In genomic region chr14:55002687-55003120, GRCm38 (mm10) we compare ENCODE assay signal across 28 mouse cellular contexts. TPM values are rescaled to one million over a fixed set of nuclear protein-coding genes. Genes with fewer than 3 reads are reported as not detected.
A peak's percentile ranks its signal among the peaks of the same experiment; 100 is the strongest.
DNase-seq lines count a peak whose midpoint lies in the region; ATAC-seq and TF ChIP-seq lines count a peak whose summit lies in the region.
"Had no signal": no experiment of that assay in that cellular context is flagged by ENCODE, and none has a peak within 500 bp of the region (broad histone marks: within the 10 kb centered on the region; RNA-seq: fewer than 3 reads in every experiment).

No protein-coding gene starts in this region.

- TF ChIP-seq POLR2A in heart, adult 2 months (IDR thresholded peaks at IDR 0.05; ENCODE audit: insufficient read depth, low read depth, low read length): peak; percentile 62; the same call in 1 of the 2 replicates

- no peak for ATAC-seq in hindbrain, embryonic 13.5 days (ENCODE audit: low FRiP score)
- no peak; the same call in 1 of the 2 replicates for ATAC-seq in lung, embryonic 15.5 days (ENCODE audit: borderline replicate concordance, extremely low read depth, low FRiP score, low TSS enrichment)
- ATAC-seq: CD4-positive, CD25-positive, alpha-beta regulatory T cell, adult 4 months; forebrain, embryonic 13.5 days; Patski had no signal

- peaks cover 13% of the 10 kb centered on the region for H3K4me1 ChIP-seq in heart, adult 2 months (ENCODE audit: control insufficient read depth, insufficient read depth, low read length)
- H3K4me1 ChIP-seq in hindbrain, embryonic 10.5 days (replicated peaks): peaks cover 19% of the 10 kb centered on the region
- peaks cover 7% of the 10 kb centered on the region; the same call in 1 of the 2 replicates for H3K4me1 ChIP-seq in hindbrain, embryonic 13.5 days (replicated peaks)
- peaks cover 31% of the 10 kb centered on the region for H3K4me1 ChIP-seq in lung, embryonic 15.5 days
- H3K4me1 ChIP-seq: limb, embryonic 13.5 days had no signal

- intact Hi-C loops in heart, adult 2 months (cut with DNase I): no loop called here
- intact Hi-C loops in heart, postnatal 36 days (cut with DNase I): no loop called here

- peak overlapping the region; percentile 93 for H3K27ac ChIP-seq in heart, adult 2 months
- 0 out of 2 replicates have a peak overlapping the region, but pooled peaks have one; percentile 0 for H3K27ac ChIP-seq in hindbrain, embryonic 10.5 days
- H3K27ac ChIP-seq in hindbrain, embryonic 13.5 days: no peak overlapping the region
- H3K27ac ChIP-seq in lung, embryonic 15.5 days: peak overlapping the region; percentile 1; the same call in 1 of the 2 replicates
- H3K27ac ChIP-seq: forebrain, embryonic 13.5 days; limb, embryonic 13.5 days; liver, embryonic 14.5 days; macrophage; midbrain, embryonic 10.5 days; neural tube, embryonic 12.5 days had no signal

- H3K9me3 ChIP-seq in hindbrain, embryonic 10.5 days: no peaks in the 10 kb centered on the region
- H3K9me3 ChIP-seq in hindbrain, embryonic 13.5 days: no peaks in the 10 kb centered on the region
- H3K9me3 ChIP-seq in lung, embryonic 15.5 days: no peaks in the 10 kb centered on the region
- H3K9me3 ChIP-seq: forebrain, embryonic 13.5 days; neural tube, embryonic 12.5 days had no signal

- TF ChIP-seq EP300 in heart, adult 2 months (IDR thresholded peaks at IDR 0.05; ENCODE audit: insufficient read depth, low read depth, low read length): 0 out of 2 replicates have a peak, but pooled peaks have one; percentile 60

- H3K9ac ChIP-seq in heart, adult 2 months (ENCODE audit: low read depth, low read length): no peak overlapping the region
- H3K9ac ChIP-seq in hindbrain, embryonic 13.5 days: no peak overlapping the region
- H3K9ac ChIP-seq in lung, embryonic 15.5 days: 0 out of 2 replicates have a peak overlapping the region, but pooled peaks have one; percentile 27
- H3K9ac ChIP-seq: forebrain, embryonic 13.5 days; limb, embryonic 13.5 days; liver, embryonic 14.5 days; neural tube, embryonic 12.5 days had no signal

- no peak for TF ChIP-seq CTCF in heart, adult 2 months (IDR thresholded peaks at IDR 0.05)

- H3K36me3 ChIP-seq in heart, adult 2 months (ENCODE audit: control insufficient read depth, insufficient read depth, low read length): no peaks in the 10 kb centered on the region
- H3K36me3 ChIP-seq in hindbrain, embryonic 10.5 days: no peaks in the 10 kb centered on the region
- H3K36me3 ChIP-seq in hindbrain, embryonic 13.5 days: no peaks in the 10 kb centered on the region
- H3K36me3 ChIP-seq in lung, embryonic 15.5 days: no peaks in the 10 kb centered on the region
- H3K36me3 ChIP-seq: limb, embryonic 13.5 days; midbrain, embryonic 10.5 days; neural tube, embryonic 12.5 days had no signal

- no peaks in the 10 kb centered on the region for H3K27me3 ChIP-seq in heart, adult 2 months (ENCODE audit: control insufficient read depth, insufficient read depth, low read length)
- H3K27me3 ChIP-seq in hindbrain, embryonic 10.5 days (ENCODE audit: insufficient read depth, poor library complexity, severe bottlenecking): no peaks in the 10 kb centered on the region
- no peaks in the 10 kb centered on the region for H3K27me3 ChIP-seq in hindbrain, embryonic 13.5 days
- H3K27me3 ChIP-seq in lung, embryonic 15.5 days: no peaks in the 10 kb centered on the region
- H3K27me3 ChIP-seq: forebrain, embryonic 13.5 days; limb, embryonic 13.5 days; neural tube, embryonic 12.5 days had no signal

- H3K79me2 ChIP-seq in heart, adult 2 months (replicated peaks; ENCODE audit: control insufficient read depth, insufficient read depth, low read length): no peaks in the 10 kb centered on the region

- 13% methylated on average over 7 of the region's 7 CpGs for WGBS in heart, adult 2 months
- 65% methylated on average over 7 of the region's 7 CpGs for WGBS in hindbrain, embryonic 10.5 days
- 80% methylated on average over 7 of the region's 7 CpGs for WGBS in hindbrain, embryonic 13.5 days
- WGBS in lung, embryonic 15.5 days: 17% methylated on average over 7 of the region's 7 CpGs

- no peak overlapping the region for H3K4me2 ChIP-seq in hindbrain, embryonic 13.5 days
- peak overlapping the region; percentile 28 for H3K4me2 ChIP-seq in lung, embryonic 15.5 days
- H3K4me2 ChIP-seq: forebrain, embryonic 13.5 days; limb, embryonic 13.5 days; neural tube, embryonic 12.5 days had no signal

- no peak overlapping the region for H3K4me3 ChIP-seq in heart, adult 2 months
- no peak overlapping the region for H3K4me3 ChIP-seq in hindbrain, embryonic 10.5 days
- no peak overlapping the region for H3K4me3 ChIP-seq in hindbrain, embryonic 13.5 days
- no peak overlapping the region for H3K4me3 ChIP-seq in lung, embryonic 15.5 days
- H3K4me3 ChIP-seq: forebrain, embryonic 13.5 days; limb, embryonic 13.5 days; midbrain, embryonic 10.5 days; neural tube, embryonic 12.5 days had no signal

- DNase-seq in heart, adult 2 months: peak in 1 of 2 experiments; percentile 36
- no peak for DNase-seq in heart, postnatal 36 days
- DNase-seq in hindbrain, embryonic 10.5 days (ENCODE audit: low spot score): no peak
- no peak for DNase-seq in lung, postnatal 14 days
- DNase-seq in heart, postnatal 4 days: peak; percentile 51
- DNase-seq: adrenal gland, adult 8-10 months; cerebellum, adult 9-10 months; gastrocnemius, postnatal 10 days; kidney, adult 9 months; thymus, postnatal 14 days had no signal

RNA-seq across cellular contexts. Expression of gene Myh7, which starts 8.3 kb away (rescaled TPM):
- total RNA-seq in heart, adult 2 months (2021): 1,000 to 10,000 TPM; 1,935 to 2,240 TPM
- 19.8 and 29.5 TPM in 2 replicates for polyA plus RNA-seq in heart, adult 2 months (2012; rRNA removed)
- total RNA-seq in heart, postnatal 36 days (2021): 1,000 to 10,000 TPM; 2,242 to 2,437 TPM
- 0.16 and 4.6 TPM in 2 replicates for polyA plus RNA-seq in hindbrain, embryonic 10.5 days (2016; fragmentation: Nextera tagmentation; extraction: Ambion mirVana)
- 8.2 and 9.2 TPM in 2 replicates for polyA plus RNA-seq in hindbrain, embryonic 13.5 days (2015; fragmentation: Nextera tagmentation; extraction: Ambion mirVana)
- polyA plus RNA-seq in lung, embryonic 15.5 days (2015; fragmentation: Nextera tagmentation; extraction: Ambion mirVana): 29.1 and 71.2 TPM in 2 replicates
- total RNA-seq in heart, postnatal 4 days (2021): 1,000 to 10,000 TPM; 1,764 to 1,922 TPM
- total RNA-seq: adrenal gland, adult 8-10 months; common myeloid progenitor, adult 5-6 weeks; monocyte, adult 5-6 weeks had no signal
- polyA plus RNA-seq: CD4-positive, CD25-positive, alpha-beta regulatory T cell, adult 4 months; macrophage had no signal

RNA-seq across cellular contexts. Expression of gene Ngdn, which starts 12.6 kb away (rescaled TPM):
- 10 to 100 TPM; 25.9 to 28.9 TPM for total RNA-seq in heart, adult 2 months (2021)
- 10.1 and 19.6 TPM in 2 replicates for polyA plus RNA-seq in heart, adult 2 months (2012; rRNA removed)
- 10 to 100 TPM; 25.6 to 29.3 TPM for total RNA-seq in heart, postnatal 36 days (2021)
- polyA plus RNA-seq in hindbrain, embryonic 10.5 days (2016; fragmentation: Nextera tagmentation; extraction: Ambion mirVana): 73.5 and 85.9 TPM in 2 replicates
- 53.4 and 53.7 TPM in 2 replicates for polyA plus RNA-seq in hindbrain, embryonic 13.5 days (2015; fragmentation: Nextera tagmentation; extraction: Ambion mirVana)
- 81.1 and 81.3 TPM in 2 replicates for polyA plus RNA-seq in lung, embryonic 15.5 days (2015; fragmentation: Nextera tagmentation; extraction: Ambion mirVana)
- total RNA-seq in heart, postnatal 4 days (2021): 10 to 100 TPM; 35.7 to 39.7 TPM

RNA-seq across cellular contexts. Expression of gene Gm17428, which starts 26.0 kb away (rescaled TPM):
- total RNA-seq in heart, adult 2 months (2021): not detected
- not detected in 2 replicates for polyA plus RNA-seq in heart, adult 2 months (2012; rRNA removed)
- not detected for total RNA-seq in heart, postnatal 36 days (2021)
- not detected in 2 replicates for polyA plus RNA-seq in hindbrain, embryonic 10.5 days (2016; fragmentation: Nextera tagmentation; extraction: Ambion mirVana)
- polyA plus RNA-seq in hindbrain, embryonic 13.5 days (2015; fragmentation: Nextera tagmentation; extraction: Ambion mirVana): not detected in 2 replicates
- polyA plus RNA-seq in lung, embryonic 15.5 days (2015; fragmentation: Nextera tagmentation; extraction: Ambion mirVana): not detected in 2 replicates
- not detected for total RNA-seq in heart, postnatal 4 days (2021)
- total RNA-seq: adrenal gland, adult 8-10 months; common myeloid progenitor, adult 5-6 weeks; ES-E14; gastrocnemius, postnatal 10 days; heart, postnatal 10 days; layer of hippocampus, postnatal 10 days; monocyte, adult 5-6 weeks had no signal
- polyA plus RNA-seq: CD4-positive, CD25-positive, alpha-beta regulatory T cell, adult 4 months; embryonic facial prominence, embryonic 11.5 days; forebrain, embryonic 13.5 days; large intestine, adult 2 months; limb, embryonic 13.5 days; liver, embryonic 14.5 days; macrophage; midbrain, embryonic 10.5 days; neural tube, embryonic 12.5 days; Patski; stomach, postnatal 0 days had no signal

RNA-seq across cellular contexts. Expression of gene Myh6, which starts 36.0 kb away (rescaled TPM):
- total RNA-seq in heart, adult 2 months (2021): over 10,000 TPM; 19,033 to 21,149 TPM
- polyA plus RNA-seq in heart, adult 2 months (2012; rRNA removed): 6,249 and 7,266 TPM in 2 replicates
- over 10,000 TPM; 23,066 to 24,862 TPM for total RNA-seq in heart, postnatal 36 days (2021)
- polyA plus RNA-seq in hindbrain, embryonic 10.5 days (2016; fragmentation: Nextera tagmentation; extraction: Ambion mirVana): 0.63 and 1.9 TPM in 2 replicates
- 1.2 and 3.0 TPM in 2 replicates for polyA plus RNA-seq in hindbrain, embryonic 13.5 days (2015; fragmentation: Nextera tagmentation; extraction: Ambion mirVana)
- polyA plus RNA-seq in lung, embryonic 15.5 days (2015; fragmentation: Nextera tagmentation; extraction: Ambion mirVana): 70.4 and 166 TPM in 2 replicates
- over 10,000 TPM; 15,879 to 17,172 TPM for total RNA-seq in heart, postnatal 4 days (2021)
- total RNA-seq: adrenal gland, adult 8-10 months; common myeloid progenitor, adult 5-6 weeks; monocyte, adult 5-6 weeks had no signal
- polyA plus RNA-seq: CD4-positive, CD25-positive, alpha-beta regulatory T cell, adult 4 months; macrophage had no signal
